Mouse (Mus musculus): Measurements from ENCODE around the gene Fcho2. TPM values are rescaled to one million over a fixed set of nuclear protein-coding genes. Genes with fewer than 3 reads are reported as not detected.

Gene Fcho2
- total and polyA plus RNA-seq, 2 experiments from 2014 or later, result 14.1 to 25.1 TPM

DNA sequence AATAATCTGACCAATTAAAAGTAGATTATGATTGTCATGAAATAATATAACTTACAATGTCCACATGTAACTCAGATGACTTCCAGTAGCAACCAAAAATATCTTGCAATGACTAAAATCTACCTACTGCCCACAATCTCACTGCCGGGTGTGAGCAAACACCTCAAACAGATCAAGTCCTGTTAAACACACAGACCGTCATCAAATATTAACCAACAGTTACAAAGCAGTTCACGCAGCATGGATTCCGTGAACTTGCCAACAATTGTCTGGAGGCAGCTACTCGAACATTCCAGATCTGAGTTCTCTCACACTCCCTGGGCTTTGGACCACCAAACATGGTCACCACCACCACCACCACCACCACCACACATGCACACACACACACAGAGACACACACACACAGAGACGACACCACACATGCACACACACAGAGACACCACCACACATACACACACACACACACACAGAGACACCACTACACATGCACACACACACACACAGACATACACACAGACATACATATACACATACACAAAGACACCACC lies 99.7 kb downstream of the Fcho2 start:
- no peak for TF ChIP-seq CTCF (IDR thresholded peaks at IDR 0.05; ENCODE audit: low read depth)
- no peak overlapping the region for H3K4me2 ChIP-seq (ENCODE audit: low read depth)
- ATAC-seq, result no peak
- no peak for DNase-seq
- no peaks in the 10 kb centered on the region for H3K4me1 ChIP-seq (ENCODE audit: insufficient read depth)
- H3K27ac ChIP-seq (ENCODE audit: low read depth, low read length), result no peak overlapping the region
- H3K36me3 ChIP-seq (ENCODE audit: insufficient read depth), result no peaks in the 10 kb centered on the region; the same call in 1 of the 2 replicates
- 91% methylated on average over 6 of the region's 6 CpGs for WGBS
- no peaks in the 10 kb centered on the region for H3K27me3 ChIP-seq (ENCODE audit: insufficient read depth, low read length)
- H3K9ac ChIP-seq, result no peak overlapping the region
- no peaks in the 10 kb centered on the region for H3K9me3 ChIP-seq (ENCODE audit: low read length)
- H3K4me3 ChIP-seq (ENCODE audit: low read depth, low read length), result no peak overlapping the region

- Histone ChIP-seq H3K27me3 (ENCODE audit: insufficient read depth, low read length) (no peaks in the 10 kb centered on the region), H3K4me2 (ENCODE audit: low read depth) (no peak overlapping the region), H3K4me1 (ENCODE audit: insufficient read depth) (no peaks in the 10 kb centered on the region), H3K9me3 (ENCODE audit: low read length) (no peaks in the 10 kb centered on the region), H3K4me3 (ENCODE audit: low read depth, low read length) (no peak overlapping the region), H3K27ac (ENCODE audit: low read depth, low read length) (no peak overlapping the region), H3K36me3 (ENCODE audit: insufficient read depth) (no peaks in the 10 kb centered on the region), H3K9ac (no peak overlapping the region)
- no peak for TF ChIP-seq CTCF (IDR thresholded peaks at IDR 0.05; ENCODE audit: low read depth)
- DNase-seq (no peak), ATAC-seq (no peak)
- 93% methylated on average over 1 of the region's 1 CpGs for WGBS
Measured at GRCm38 (mm10) chr13:98710655-98711054, 104.6 kb downstream of the Fcho2 start.

DNA sequence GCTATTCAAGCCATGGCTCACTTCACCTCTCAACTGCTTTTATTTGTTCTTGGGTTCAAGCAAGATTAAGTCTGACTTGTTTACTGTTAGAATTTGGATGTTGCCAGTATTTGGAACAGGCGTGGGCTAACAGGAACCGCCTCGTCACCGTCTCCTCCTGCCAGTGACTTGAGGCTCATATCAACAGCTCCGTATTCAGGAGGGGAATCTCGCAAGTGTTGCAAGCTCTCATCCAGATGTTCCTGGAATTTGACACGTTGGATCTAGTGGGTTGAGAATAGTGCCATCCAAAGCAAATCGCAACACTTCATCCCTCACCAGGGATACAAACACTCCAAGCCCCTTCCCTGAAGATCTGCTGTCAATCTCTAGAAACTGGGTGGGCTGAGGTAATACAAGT lies 105.0 kb downstream of the Fcho2 start:
- no peak for DNase-seq
- H3K4me2 ChIP-seq (ENCODE audit: low read depth), result no peak overlapping the region
- no peak overlapping the region for H3K9ac ChIP-seq
- no peak overlapping the region for H3K4me3 ChIP-seq (ENCODE audit: low read depth, low read length)
- H3K4me1 ChIP-seq (ENCODE audit: insufficient read depth), result no peaks in the 10 kb centered on the region
- whole genome bisulfite sequencing, result 83% methylated on average over 8 of the region's 8 CpGs
- no peaks in the 10 kb centered on the region for H3K36me3 ChIP-seq (ENCODE audit: insufficient read depth)
- no peaks in the 10 kb centered on the region for H3K9me3 ChIP-seq (ENCODE audit: low read length)
- no peaks in the 10 kb centered on the region for H3K27me3 ChIP-seq (ENCODE audit: insufficient read depth, low read length)
- no peak overlapping the region for H3K27ac ChIP-seq (ENCODE audit: low read depth, low read length)
- ATAC-seq, result no peak
- TF ChIP-seq CTCF (IDR thresholded peaks at IDR 0.05; ENCODE audit: low read depth), result no peak

DNA sequence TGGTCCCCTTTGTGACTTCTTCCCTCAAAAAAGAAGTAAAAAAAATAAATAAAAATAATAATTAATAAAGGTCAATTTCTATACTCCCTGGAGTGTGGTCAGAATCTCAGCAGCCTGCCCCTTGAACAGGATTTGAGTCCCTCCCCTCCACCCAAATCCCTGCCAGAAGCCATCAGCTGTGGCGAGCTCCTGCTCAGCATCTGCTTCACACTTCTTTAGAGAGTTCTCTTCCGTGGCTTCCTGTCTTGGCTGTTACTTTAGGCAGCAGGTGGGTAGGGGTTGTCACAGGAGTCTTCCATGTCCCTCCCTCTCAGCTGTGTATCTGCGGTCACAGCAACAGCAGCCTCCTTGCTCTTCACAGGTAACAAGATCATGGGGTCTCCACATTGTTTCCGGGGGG lies 109.7 kb downstream of the Fcho2 start:
- TF ChIP-seq CTCF (IDR thresholded peaks at IDR 0.05; ENCODE audit: low read depth), result no peak
- Histone ChIP-seq H3K9me3 (ENCODE audit: low read length) (no peaks in the 10 kb centered on the region), H3K4me2 (ENCODE audit: low read depth) (no peak overlapping the region), H3K27me3 (ENCODE audit: insufficient read depth, low read length) (no peaks in the 10 kb centered on the region), H3K4me1 (ENCODE audit: insufficient read depth) (no peaks in the 10 kb centered on the region), H3K4me3 (ENCODE audit: low read depth, low read length) (no peak overlapping the region), H3K9ac (no peak overlapping the region), H3K36me3 (ENCODE audit: insufficient read depth) (no peaks in the 10 kb centered on the region), H3K27ac (ENCODE audit: low read depth, low read length) (no peak overlapping the region)
- WGBS, result 78% methylated on average over 4 of the region's 4 CpGs
- no peak for ATAC-seq
- no peak for DNase-seq

GRCm38 (mm10) chr13:98703786-98704185 lies 111.5 kb downstream of the Fcho2 start:
- Histone ChIP-seq H3K36me3 (ENCODE audit: insufficient read depth) (no peaks in the 10 kb centered on the region), H3K4me1 (ENCODE audit: insufficient read depth) (no peaks in the 10 kb centered on the region), H3K27ac (ENCODE audit: low read depth, low read length) (no peak overlapping the region), H3K9ac (no peak overlapping the region), H3K4me2 (ENCODE audit: low read depth) (no peak overlapping the region), H3K27me3 (ENCODE audit: insufficient read depth, low read length) (no peaks in the 10 kb centered on the region), H3K4me3 (ENCODE audit: low read depth, low read length) (no peak overlapping the region), H3K9me3 (ENCODE audit: low read length) (no peaks in the 10 kb centered on the region)
- TF ChIP-seq CTCF (IDR thresholded peaks at IDR 0.05; ENCODE audit: low read depth), result no peak
- no peak for ATAC-seq
- no peak for DNase-seq
- 82% methylated on average over 8 of the region's 8 CpGs for WGBS

DNA sequence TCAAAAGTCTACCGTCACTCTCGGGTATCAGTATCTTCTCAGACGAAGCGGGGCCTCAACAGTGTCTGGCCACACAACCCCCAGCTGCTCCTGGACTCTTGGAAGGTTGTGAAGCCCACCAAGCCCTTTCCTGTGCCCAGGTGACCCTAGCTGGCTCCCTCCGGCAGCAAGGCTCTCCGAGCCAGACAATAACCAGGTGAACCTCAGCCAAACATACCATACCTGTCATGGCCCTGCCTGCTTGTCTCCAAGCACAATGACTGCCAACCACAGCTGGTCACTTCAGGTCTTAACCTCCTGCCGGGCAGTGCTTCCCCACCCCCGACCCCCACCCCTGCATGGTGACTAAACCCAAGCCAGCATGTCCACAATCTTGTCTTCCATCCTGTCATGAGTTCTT lies 112.9 kb downstream of the Fcho2 start:
- WGBS, result 91% methylated on average over 8 of the region's 8 CpGs
- no peak overlapping the region for H3K27ac ChIP-seq (ENCODE audit: low read depth, low read length)
- no peaks in the 10 kb centered on the region for H3K27me3 ChIP-seq (ENCODE audit: insufficient read depth, low read length)
- no peak overlapping the region for H3K9ac ChIP-seq
- no peaks in the 10 kb centered on the region for H3K4me1 ChIP-seq (ENCODE audit: insufficient read depth)
- DNase-seq (no peak), ATAC-seq (no peak)
- no peak for TF ChIP-seq CTCF (IDR thresholded peaks at IDR 0.05; ENCODE audit: low read depth)
- H3K4me2 ChIP-seq (ENCODE audit: low read depth), result no peak overlapping the region
- no peaks in the 10 kb centered on the region for H3K36me3 ChIP-seq (ENCODE audit: insufficient read depth)
- no peaks in the 10 kb centered on the region for H3K9me3 ChIP-seq (ENCODE audit: low read length)
- no peak overlapping the region for H3K4me3 ChIP-seq (ENCODE audit: low read depth, low read length)

DNA sequence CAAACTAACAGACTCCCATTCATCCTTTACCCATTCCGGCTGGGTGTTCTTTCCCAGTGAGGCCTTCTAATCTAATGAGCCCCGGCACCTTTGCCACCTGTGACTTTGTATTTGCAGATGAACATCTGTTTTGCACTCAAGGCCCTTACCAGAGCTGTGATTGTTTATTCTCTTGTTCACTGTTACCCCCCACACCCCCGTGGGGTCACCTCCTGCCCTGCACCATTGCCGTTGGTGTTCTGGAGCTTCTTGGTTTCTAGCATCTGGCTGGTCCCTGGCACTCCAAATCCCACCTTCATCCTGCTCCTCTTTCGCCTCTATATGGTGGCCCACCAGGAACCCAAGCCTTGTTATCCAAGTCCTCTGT lies 114.0 kb downstream of the Fcho2 start:
- no peak for DNase-seq
- TF ChIP-seq CTCF (IDR thresholded peaks at IDR 0.05; ENCODE audit: low read depth), result no peak
- WGBS, result 83% methylated on average over 5 of the region's 5 CpGs
- H3K27me3 ChIP-seq (ENCODE audit: insufficient read depth, low read length), result no peaks in the 10 kb centered on the region
- no peak overlapping the region for H3K9ac ChIP-seq
- H3K36me3 ChIP-seq (ENCODE audit: insufficient read depth), result no peaks in the 10 kb centered on the region
- no peak overlapping the region for H3K4me2 ChIP-seq (ENCODE audit: low read depth)
- H3K27ac ChIP-seq (ENCODE audit: low read depth, low read length), result no peak overlapping the region
- no peaks in the 10 kb centered on the region for H3K4me1 ChIP-seq (ENCODE audit: insufficient read depth)
- no peaks in the 10 kb centered on the region for H3K9me3 ChIP-seq (ENCODE audit: low read length)
- H3K4me3 ChIP-seq (ENCODE audit: low read depth, low read length), result no peak overlapping the region
- ATAC-seq, result no peak
